In genomic region chr8:65089781-65090180, GRCm38 (mm10) we compare ENCODE assay signal across 26 mouse cellular contexts. TPM values are rescaled to one million over a fixed set of nuclear protein-coding genes. Genes with fewer than 3 reads are reported as not detected.
A peak's percentile ranks its signal among the peaks of the same experiment; 100 is the strongest.
DNase-seq lines count a peak whose midpoint lies in the region; ATAC-seq and TF ChIP-seq lines count a peak whose summit lies in the region.
"Had no signal": no experiment of that assay in that cellular context is flagged by ENCODE, and none has a peak within 500 bp of the region (broad histone marks: within the 10 kb centered on the region; RNA-seq: fewer than 3 reads in every experiment).

No protein-coding gene starts in this region.

- H3K27ac ChIP-seq in kidney, embryonic 14.5 days (ENCODE audit: low read depth, low read length) = peak overlapping the region; percentile 74; the same call in 1 of the 2 replicates
- no peak overlapping the region for H3K27ac ChIP-seq in kidney, adult 2 months (ENCODE audit: insufficient read depth, low read depth, low read length)
- H3K27ac ChIP-seq in neural tube, embryonic 11.5 days (ENCODE audit: low read depth, low read length) = no peak overlapping the region
- no peak overlapping the region for H3K27ac ChIP-seq in hindbrain, embryonic 16.5 days (ENCODE audit: low read depth, low read length)
- H3K27ac ChIP-seq: embryonic facial prominence, embryonic 13.5 days; forebrain, embryonic 12.5 days; heart, embryonic 13.5 days; hindbrain, embryonic 15.5 days had no signal

- H3K4me2 ChIP-seq in kidney, embryonic 14.5 days (replicated peaks; ENCODE audit: low read depth, low read length) = no peak overlapping the region
- no peak overlapping the region for H3K4me2 ChIP-seq in neural tube, embryonic 11.5 days (ENCODE audit: low read depth)
- H3K4me2 ChIP-seq in hindbrain, embryonic 16.5 days (ENCODE audit: low read length) = no peak overlapping the region
- H3K4me2 ChIP-seq: embryonic facial prominence, embryonic 13.5 days; forebrain, embryonic 12.5 days; heart, embryonic 13.5 days; hindbrain, embryonic 15.5 days had no signal

- H3K9me3 ChIP-seq in kidney, embryonic 14.5 days (ENCODE audit: control insufficient read depth, low read length) = no peaks in the 10 kb centered on the region
- H3K9me3 ChIP-seq in neural tube, embryonic 11.5 days (ENCODE audit: control insufficient read depth, low read length) = no peaks in the 10 kb centered on the region
- H3K9me3 ChIP-seq in hindbrain, embryonic 16.5 days (ENCODE audit: control insufficient read depth, low read length) = no peaks in the 10 kb centered on the region
- H3K9me3 ChIP-seq: embryonic facial prominence, embryonic 13.5 days; forebrain, embryonic 12.5 days; heart, embryonic 13.5 days; hindbrain, embryonic 15.5 days had no signal

- DNase-seq in kidney, adult 2 months = no peak
- peak; percentile 17 for DNase-seq in neural tube, embryonic 11.5 days (ENCODE audit: low spot score)
- no peak for DNase-seq in neural tube, embryonic 10.5 days (ENCODE audit: extremely low spot score, low spot score)
- DNase-seq in embryo, embryonic 11.5 days (ENCODE audit: low read depth, low spot score) = peak; percentile 16
- DNase-seq in testis, postnatal 10 days (ENCODE audit: low spot score) = no peak
- DNase-seq: adrenal gland, postnatal 14 days; cerebellum, adult 11-12 months; cerebellum, adult 9-10 months; cerebellum, postnatal 25 days; gastrocnemius, postnatal 14 days; heart, postnatal 36 days had no signal

- no peak overlapping the region for H3K9ac ChIP-seq in kidney, embryonic 14.5 days (ENCODE audit: low read depth, low read length)
- H3K9ac ChIP-seq in neural tube, embryonic 11.5 days (ENCODE audit: low read length) = no peak overlapping the region
- H3K9ac ChIP-seq in hindbrain, embryonic 16.5 days (ENCODE audit: low read depth, low read length) = no peak overlapping the region
- H3K9ac ChIP-seq: embryonic facial prominence, embryonic 13.5 days; forebrain, embryonic 12.5 days; heart, embryonic 13.5 days; hindbrain, embryonic 15.5 days had no signal

- H3K4me1 ChIP-seq in kidney, embryonic 14.5 days (ENCODE audit: control insufficient read depth, insufficient read depth, low read length) = no peaks in the 10 kb centered on the region; the same call in 1 of the 2 replicates
- H3K4me1 ChIP-seq in kidney, adult 2 months (ENCODE audit: control insufficient read depth, insufficient read depth, low read length) = no peaks in the 10 kb centered on the region
- H3K4me1 ChIP-seq in neural tube, embryonic 11.5 days (ENCODE audit: control insufficient read depth, insufficient read depth, low read length) = no peaks in the 10 kb centered on the region; the same call in 1 of the 2 replicates
- H3K4me1 ChIP-seq in hindbrain, embryonic 16.5 days (ENCODE audit: control insufficient read depth, insufficient read depth, low read depth, low read length) = no peaks in the 10 kb centered on the region
- H3K4me1 ChIP-seq: forebrain, embryonic 12.5 days; hindbrain, embryonic 15.5 days had no signal

- no peaks in the 10 kb centered on the region for H3K36me3 ChIP-seq in kidney, embryonic 14.5 days (ENCODE audit: control insufficient read depth, insufficient read depth, low read length)
- H3K36me3 ChIP-seq in kidney, adult 2 months (ENCODE audit: control insufficient read depth, insufficient read depth, low read length) = no peaks in the 10 kb centered on the region
- no peaks in the 10 kb centered on the region for H3K36me3 ChIP-seq in neural tube, embryonic 11.5 days (ENCODE audit: control insufficient read depth, insufficient read depth, low read length)
- H3K36me3 ChIP-seq in hindbrain, embryonic 16.5 days (ENCODE audit: control insufficient read depth, insufficient read depth, low read length) = no peaks in the 10 kb centered on the region
- H3K36me3 ChIP-seq: embryonic facial prominence, embryonic 13.5 days; forebrain, embryonic 12.5 days; heart, embryonic 13.5 days; hindbrain, embryonic 15.5 days had no signal

- H3K27me3 ChIP-seq in kidney, embryonic 14.5 days (ENCODE audit: control insufficient read depth, insufficient read depth, low read length) = no peaks in the 10 kb centered on the region
- H3K27me3 ChIP-seq in kidney, adult 2 months (replicated peaks; ENCODE audit: control insufficient read depth, insufficient read depth, low read length) = no peaks in the 10 kb centered on the region
- no peaks in the 10 kb centered on the region for H3K27me3 ChIP-seq in neural tube, embryonic 11.5 days (ENCODE audit: control insufficient read depth, insufficient read depth, low read length)
- no peaks in the 10 kb centered on the region for H3K27me3 ChIP-seq in hindbrain, embryonic 16.5 days (replicated peaks; ENCODE audit: control insufficient read depth, insufficient read depth, low read length)
- H3K27me3 ChIP-seq: CH12.LX; embryonic facial prominence, embryonic 13.5 days; forebrain, embryonic 12.5 days; heart, embryonic 13.5 days; hindbrain, embryonic 15.5 days; Patski had no signal

- no peak for TF ChIP-seq POLR2A in kidney, adult 2 months (IDR thresholded peaks at IDR 0.05; ENCODE audit: low read depth, low read length)

- H3K4me3 ChIP-seq in kidney, embryonic 14.5 days (ENCODE audit: low read length) = no peak overlapping the region
- H3K4me3 ChIP-seq in kidney, adult 2 months (ENCODE audit: insufficient read depth, low read depth, low read length) = no peak overlapping the region
- no peak overlapping the region for H3K4me3 ChIP-seq in neural tube, embryonic 11.5 days (ENCODE audit: low read depth, low read length)
- H3K4me3 ChIP-seq in hindbrain, embryonic 16.5 days (ENCODE audit: low read length) = no peak overlapping the region
- H3K4me3 ChIP-seq: embryonic facial prominence, embryonic 13.5 days; forebrain, embryonic 12.5 days; heart, embryonic 13.5 days; hindbrain, embryonic 15.5 days had no signal

- ATAC-seq in kidney, embryonic 14.5 days (ENCODE audit: low FRiP score, low TSS enrichment) = 0 out of 2 replicates have a peak, but pooled peaks have one; percentile 54
- peak; percentile 72 for ATAC-seq in neural tube, embryonic 11.5 days (ENCODE audit: insufficient read depth, low FRiP score, low TSS enrichment)
- no peak for ATAC-seq in hindbrain, embryonic 16.5 days
- ATAC-seq: activated CD4-positive, CD25-positive, alpha-beta regulatory T cell, adult 4 months; forebrain, embryonic 16.5 days; Patski had no signal

- no peak for TF ChIP-seq CTCF in kidney, adult 2 months (conservative IDR thresholded peaks at IDR 0.05; ENCODE audit: insufficient read depth, insufficient read length, low read depth, low read length)

- WGBS in kidney, embryonic 14.5 days = 39% methylated on average over 7 of the region's 7 CpGs
- 69% methylated on average over 7 of the region's 7 CpGs for WGBS in kidney, adult 2 months
- 21% methylated on average over 7 of the region's 7 CpGs for WGBS in neural tube, embryonic 11.5 days
- WGBS in hindbrain, embryonic 16.5 days = 58% methylated on average over 7 of the region's 7 CpGs

RNA-seq across cellular contexts. Expression of gene Gm10663, which starts 14.9 kb away (rescaled TPM):
- not detected in 2 replicates for polyA plus RNA-seq in kidney, embryonic 14.5 days (2014; fragmentation: Nextera tagmentation; extraction: Ambion mirVana)
- not detected in 2 replicates for polyA plus RNA-seq in kidney, adult 2 months (2012; rRNA removed)
- not detected in 2 replicates for polyA plus RNA-seq in neural tube, embryonic 11.5 days (2014; fragmentation: Nextera tagmentation; extraction: Ambion mirVana)
- polyA plus RNA-seq in hindbrain, embryonic 16.5 days (2015; fragmentation: Nextera tagmentation; extraction: Ambion mirVana) = not detected in 2 replicates
- polyA plus RNA-seq: activated CD4-positive, CD25-positive, alpha-beta regulatory T cell, adult 4 months; cortical plate, adult 2 months; embryonic facial prominence, embryonic 13.5 days; forebrain, embryonic 12.5 days; forebrain, embryonic 16.5 days; frontal cortex, adult 2 months; gonadal fat pad, adult 2 months; heart, embryonic 13.5 days; heart, postnatal 0 days; hindbrain, embryonic 11.5 days; hindbrain, embryonic 15.5 days; Patski had no signal

RNA-seq across cellular contexts. Expression of gene BC030870, which starts 39.6 kb away (rescaled TPM):
- 0.32 TPM in 1 of 2 replicates, not detected in the other for polyA plus RNA-seq in kidney, embryonic 14.5 days (2014; fragmentation: Nextera tagmentation; extraction: Ambion mirVana)
- 0.08 TPM in 1 of 2 replicates, not detected in the other for polyA plus RNA-seq in kidney, adult 2 months (2012; rRNA removed)
- polyA plus RNA-seq in neural tube, embryonic 11.5 days (2014; fragmentation: Nextera tagmentation; extraction: Ambion mirVana) = not detected in 2 replicates
- polyA plus RNA-seq in hindbrain, embryonic 16.5 days (2015; fragmentation: Nextera tagmentation; extraction: Ambion mirVana) = not detected in 2 replicates
- polyA plus RNA-seq: cortical plate, adult 2 months; embryonic facial prominence, embryonic 13.5 days; forebrain, embryonic 12.5 days; forebrain, embryonic 16.5 days; frontal cortex, adult 2 months; gonadal fat pad, adult 2 months; heart, postnatal 0 days; hindbrain, embryonic 11.5 days; Patski had no signal

RNA-seq across cellular contexts. Expression of gene Apela, which starts 52.6 kb away (rescaled TPM):
- 11.3 and 13.5 TPM in 2 replicates for polyA plus RNA-seq in kidney, embryonic 14.5 days (2014; fragmentation: Nextera tagmentation; extraction: Ambion mirVana)
- 79.9 and 119 TPM in 2 replicates for polyA plus RNA-seq in kidney, adult 2 months (2012; rRNA removed)
- polyA plus RNA-seq in neural tube, embryonic 11.5 days (2014; fragmentation: Nextera tagmentation; extraction: Ambion mirVana) = 9.3 and 10.3 TPM in 2 replicates
- 0.74 and 1.2 TPM in 2 replicates for polyA plus RNA-seq in hindbrain, embryonic 16.5 days (2015; fragmentation: Nextera tagmentation; extraction: Ambion mirVana)
- polyA plus RNA-seq: activated CD4-positive, CD25-positive, alpha-beta regulatory T cell, adult 4 months; cortical plate, adult 2 months; gonadal fat pad, adult 2 months had no signal

Comparison
In these comparisons a context has a peak if more than half of its experiments do, and no peak if none do; other contexts are left out.
1. DNase-seq: peak in neural tube, embryonic 11.5 days (single experiment) and embryo, embryonic 11.5 days (single experiment); none in kidney, adult 2 months (single experiment), neural tube, embryonic 10.5 days (single experiment) and testis, postnatal 10 days (single experiment).